Mouse (Mus musculus) limb, embryonic 15.5 days (tissue): ENCODE measurements at regions not wholly inside any gene's neighbourhood (a gene's known extent, or its start where the extent isn't known, plus 50 kb on each side); places are given as distances from the start of the nearest gene placed in this dataset.

Experiments
- ATAC-seq: fragments of 200-750 bp; cut with Nextera tagmentation; 2 replicates; pipeline ENCODE4 v1.8.0; 2017; ENCODE audit warnings: low read depth, moderate TSS enrichment; ENCODE audit not compliant: insufficient number of reproducible peaks, low FRiP score, low TSS enrichment
- H3K27ac ChIP-seq: fragments of 300-500 bp; sonication (generic); 2 replicates; pipeline ENCODE4 v1.5.1; 2015; ENCODE audit warnings: moderate library complexity, mild to moderate bottlenecking, inconsistent platforms
- H3K27me3 ChIP-seq: fragments of 300-500 bp; sonication (generic); 2 replicates; pipeline ENCODE4 v1.6.1; 2015; ENCODE audit warnings: inconsistent platforms
- H3K36me3 ChIP-seq: fragments of 300-500 bp; sonication (generic); 2 replicates; pipeline ENCODE4 v1.6.1; 2015; ENCODE audit warnings: inconsistent platforms
- H3K4me1 ChIP-seq: fragments of 300-500 bp; sonication (generic); 2 replicates; pipeline ENCODE4 v1.6.1; 2015; ENCODE audit warnings: inconsistent platforms
- H3K4me2 ChIP-seq: fragments of 300-500 bp; sonication (generic); 2 replicates; pipeline ENCODE4 v1.6.1; 2015; ENCODE audit warnings: mild to moderate bottlenecking, inconsistent platforms
- H3K4me3 ChIP-seq: fragments of 300-500 bp; sonication (generic); 2 replicates; pipeline ENCODE4 v1.5.1; 2015; ENCODE audit warnings: mild to moderate bottlenecking, inconsistent platforms
- H3K9ac ChIP-seq: fragments of 300-500 bp; sonication (generic); 2 replicates; pipeline ENCODE4 v1.6.1; 2015; ENCODE audit warnings: inconsistent platforms
- H3K9me3 ChIP-seq: fragments of 300-500 bp; sonication (generic); 2 replicates; pipeline ENCODE4 v1.6.1; 2016; ENCODE audit warnings: inconsistent platforms
- WGBS: fragments of 180-500 bp; shearing (Covaris S2); methylation state at CpG from one replicate; pipeline ENCODE4 v1.1.7; 2015; 5-methylcytosine and 5-hydroxymethylcytosine counted together

DNA sequence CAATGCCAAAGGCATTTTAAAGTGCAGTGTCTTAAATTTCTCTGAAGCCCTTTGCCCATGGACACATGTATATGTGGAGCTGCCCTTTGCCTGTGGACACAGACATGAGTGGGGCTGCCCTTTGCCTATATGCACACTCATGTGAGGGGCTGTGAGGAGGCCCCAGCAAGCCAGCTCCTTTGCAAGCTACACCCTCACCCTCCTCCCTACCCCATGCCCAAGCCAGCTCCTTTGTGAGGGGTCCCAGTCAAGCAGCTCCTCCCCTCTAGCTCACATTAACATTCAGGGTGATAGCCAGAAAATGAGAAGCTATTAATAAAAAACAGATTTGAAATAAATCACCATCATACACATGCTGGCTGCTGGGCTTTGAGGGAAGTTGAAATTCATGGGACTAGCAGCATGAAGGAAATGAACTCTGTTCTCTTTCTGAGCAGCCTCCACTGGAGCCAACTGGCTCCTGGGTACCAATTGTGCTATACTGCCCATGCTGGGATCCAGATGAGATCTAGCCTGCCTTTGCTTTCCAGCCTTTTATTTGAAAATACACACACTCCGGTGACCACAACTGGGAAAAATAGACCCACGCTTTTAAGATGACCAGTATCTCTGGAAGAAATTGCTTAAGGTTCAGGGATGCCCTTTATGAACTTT, 151.4 kb downstream of the Abcc12 start:
- H3K4me2 ChIP-seq, result no peak overlapping the region
- H3K36me3 ChIP-seq, result no peaks in the 10 kb centered on the region
- H3K27me3 ChIP-seq, result no peaks in the 10 kb centered on the region
- H3K9me3 ChIP-seq, result no peaks in the 10 kb centered on the region
- ATAC-seq, result peak; percentile 63; the same call in 1 of the 2 replicates
- no peak overlapping the region for H3K9ac ChIP-seq
- no peak overlapping the region for H3K4me3 ChIP-seq
- H3K4me1 ChIP-seq, result peaks cover 3% of the 10 kb centered on the region; the same call in 1 of the 2 replicates
- 84% methylated on average over 2 of the region's 2 CpGs for WGBS
- H3K27ac ChIP-seq, result no peak overlapping the region

DNA sequence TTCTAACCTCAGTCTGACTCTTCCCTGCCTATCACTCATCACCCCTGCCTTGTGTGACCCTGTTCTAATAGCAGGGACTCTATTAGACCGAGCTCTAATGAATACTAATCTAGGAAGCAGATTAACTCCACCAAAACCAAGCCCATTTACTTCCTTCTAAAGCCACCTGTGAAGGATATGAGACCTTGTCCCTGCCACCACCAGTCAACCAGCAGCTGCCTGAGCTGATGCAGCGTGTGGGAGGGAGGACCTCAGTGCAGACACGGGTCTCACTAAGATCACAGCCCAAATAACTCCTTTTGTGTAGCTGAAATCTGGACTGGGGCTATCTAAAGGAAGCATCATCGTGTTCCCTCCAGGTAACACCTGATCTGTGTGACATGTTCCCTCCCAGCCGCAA, 152.4 kb downstream of the Abcc12 start:
- H3K4me2 ChIP-seq, result no peak overlapping the region
- WGBS, result 57% methylated on average over 5 of the region's 5 CpGs
- H3K27ac ChIP-seq, result no peak overlapping the region
- H3K4me1 ChIP-seq, result peaks cover 3% of the 10 kb centered on the region; the same call in 1 of the 2 replicates
- H3K36me3 ChIP-seq, result no peaks in the 10 kb centered on the region
- ATAC-seq, result no peak
- H3K27me3 ChIP-seq, result no peaks in the 10 kb centered on the region
- H3K9ac ChIP-seq, result no peak overlapping the region
- H3K9me3 ChIP-seq, result no peaks in the 10 kb centered on the region
- H3K4me3 ChIP-seq, result no peak overlapping the region

DNA sequence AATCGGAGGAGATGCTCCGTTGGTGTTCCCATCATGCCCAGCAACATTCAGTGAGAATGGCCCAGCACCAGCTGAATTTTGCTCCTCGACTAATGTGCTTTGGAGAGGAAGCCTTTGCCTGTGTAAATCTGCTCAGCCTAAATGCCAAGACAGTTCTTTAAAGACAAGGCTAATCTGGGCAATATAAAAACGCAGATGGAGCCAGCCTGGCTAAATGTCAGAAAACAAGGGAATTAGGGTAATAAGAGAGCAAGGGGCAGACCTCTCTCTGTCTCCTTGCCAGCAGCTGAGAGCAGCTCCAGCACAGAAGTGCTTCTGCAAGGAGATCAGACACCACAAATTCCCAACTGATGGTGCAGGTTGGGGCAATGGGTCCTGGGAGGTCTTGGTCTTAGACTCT, 154.4 kb downstream of the Abcc12 start:
- H3K27me3 ChIP-seq, result no peaks in the 10 kb centered on the region
- no peak for ATAC-seq
- 55% methylated on average over 4 of the region's 4 CpGs for WGBS
- H3K36me3 ChIP-seq, result no peaks in the 10 kb centered on the region
- H3K9me3 ChIP-seq, result no peaks in the 10 kb centered on the region
- H3K9ac ChIP-seq, result no peak overlapping the region
- H3K27ac ChIP-seq, result no peak overlapping the region
- peaks cover 3% of the 10 kb centered on the region; the same call in 1 of the 2 replicates for H3K4me1 ChIP-seq
- H3K4me2 ChIP-seq, result no peak overlapping the region
- H3K4me3 ChIP-seq, result no peak overlapping the region

DNA sequence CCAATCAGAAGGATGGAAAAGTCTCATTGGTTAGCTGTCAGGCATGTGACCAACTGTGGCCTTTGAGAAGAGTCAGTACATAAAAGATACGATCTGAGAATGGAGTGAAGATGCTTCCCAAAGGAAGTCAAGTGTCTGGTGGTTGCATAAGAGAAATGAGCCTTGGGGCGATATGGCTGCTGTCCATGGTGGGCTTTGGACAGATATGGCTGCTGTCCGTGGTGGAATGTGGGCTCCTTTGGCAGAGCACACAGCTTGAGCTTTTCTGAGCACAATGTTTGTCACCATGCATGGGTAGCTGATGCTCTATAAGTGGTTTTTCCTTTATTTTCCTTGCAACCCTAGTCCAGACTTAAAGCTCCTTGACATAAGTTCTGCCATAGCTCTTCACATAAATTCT, 155.1 kb downstream of the Abcc12 start:
- Histone ChIP-seq H3K27ac (no peak overlapping the region), H3K9me3 (no peaks in the 10 kb centered on the region), H3K27me3 (no peaks in the 10 kb centered on the region), H3K36me3 (no peaks in the 10 kb centered on the region), H3K4me1 (peaks cover 3% of the 10 kb centered on the region; the same call in 1 of the 2 replicates), H3K9ac (no peak overlapping the region), H3K4me3 (no peak overlapping the region), H3K4me2 (no peak overlapping the region)
- ATAC-seq, result no peak
- 88% methylated on average over 3 of the region's 3 CpGs for WGBS

DNA sequence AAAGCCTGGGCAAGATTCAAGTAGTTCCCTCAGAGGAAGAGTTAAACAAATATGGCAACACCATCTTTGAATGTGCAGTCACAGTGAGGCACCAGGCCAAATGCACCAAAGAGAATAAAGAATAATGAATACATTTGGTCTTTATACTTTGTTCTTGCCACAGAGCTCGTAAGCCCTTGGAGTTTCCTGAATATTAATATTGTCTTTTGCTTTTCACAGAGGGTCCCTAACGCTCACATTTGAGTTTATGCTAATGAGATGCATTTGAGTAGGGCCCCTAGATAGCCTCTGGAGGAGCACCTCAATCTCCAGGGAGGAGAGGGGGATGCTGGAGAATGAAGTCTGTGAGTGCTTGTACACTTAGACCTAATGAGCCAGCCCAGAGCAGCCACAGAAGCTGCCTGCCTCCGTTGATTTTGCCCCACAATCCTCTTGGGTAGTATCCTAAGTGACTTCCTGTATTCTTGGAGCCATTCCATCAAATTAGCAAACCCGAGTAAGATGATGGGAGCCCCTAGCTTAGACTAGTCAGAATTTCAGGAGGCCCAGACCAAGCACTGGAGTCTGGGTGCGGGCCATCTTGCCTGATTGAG, 161.3 kb downstream of the Abcc12 start:
- Histone ChIP-seq H3K9ac (no peak overlapping the region), H3K27ac (no peak overlapping the region), H3K27me3 (no peaks in the 10 kb centered on the region), H3K4me1 (no peaks in the 10 kb centered on the region), H3K36me3 (no peaks in the 10 kb centered on the region), H3K4me3 (no peak overlapping the region), H3K9me3 (no peaks in the 10 kb centered on the region), H3K4me2 (no peak overlapping the region)
- ATAC-seq, result no peak
- 66% methylated on average over 5 of the region's 5 CpGs for WGBS

DNA sequence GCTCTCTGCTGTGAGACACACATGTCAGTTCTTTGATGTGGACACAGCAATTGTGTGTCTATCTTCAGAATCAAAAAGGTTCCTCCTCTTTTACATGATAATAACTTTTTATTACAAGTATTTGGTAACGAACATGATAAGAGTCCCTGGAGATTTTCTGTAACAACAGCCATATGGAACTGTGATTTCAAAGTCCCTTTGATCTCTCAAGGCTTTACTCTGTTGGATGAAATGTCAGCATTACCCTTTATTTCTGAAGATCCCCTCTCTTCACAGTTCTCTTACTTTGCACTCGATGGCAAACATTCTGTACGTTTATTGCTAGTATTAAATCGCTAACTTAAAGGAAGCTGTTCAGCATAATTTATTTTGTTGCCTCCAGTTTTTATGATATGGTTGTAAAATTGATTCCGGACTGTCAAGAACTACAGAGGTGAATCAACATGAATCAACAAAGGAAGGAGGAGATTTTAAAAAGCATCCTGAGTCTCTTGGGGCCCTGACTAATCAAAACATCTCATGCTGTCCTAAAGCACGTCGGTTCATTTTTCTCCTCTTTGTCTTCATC, 162.0 kb downstream of the Abcc12 start:
- H3K27me3 ChIP-seq, result no peaks in the 10 kb centered on the region
- WGBS, result 28% methylated on average over 7 of the region's 7 CpGs
- ATAC-seq, result no peak
- no peak overlapping the region for H3K27ac ChIP-seq
- H3K36me3 ChIP-seq, result no peaks in the 10 kb centered on the region
- H3K4me3 ChIP-seq, result no peak overlapping the region
- H3K4me1 ChIP-seq, result no peaks in the 10 kb centered on the region
- no peak overlapping the region for H3K9ac ChIP-seq
- no peak overlapping the region for H3K4me2 ChIP-seq
- no peaks in the 10 kb centered on the region for H3K9me3 ChIP-seq

DNA sequence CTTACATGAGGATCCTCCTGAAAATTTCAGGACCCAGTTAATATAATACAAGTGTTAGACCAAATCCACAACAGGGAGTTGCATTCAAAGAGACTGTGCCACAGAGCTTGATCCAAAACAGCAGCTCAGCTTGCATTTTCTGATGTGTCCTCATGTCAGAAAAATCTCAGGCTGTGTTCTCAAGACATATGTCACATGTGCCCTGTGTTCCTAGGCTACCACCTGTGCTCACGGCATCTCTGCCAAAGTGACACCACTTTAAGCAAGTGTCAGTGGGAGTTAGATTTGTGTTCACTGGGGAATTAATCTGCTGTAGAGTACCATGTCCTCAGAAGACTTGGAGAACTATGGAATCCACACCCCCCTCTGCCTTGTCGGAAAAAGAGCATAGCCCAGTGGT, 165.3 kb downstream of the Abcc12 start:
- H3K9ac ChIP-seq, result no peak overlapping the region
- H3K9me3 ChIP-seq, result no peaks in the 10 kb centered on the region
- ATAC-seq, result no peak
- H3K4me3 ChIP-seq, result no peak overlapping the region
- no peaks in the 10 kb centered on the region for H3K36me3 ChIP-seq
- H3K27ac ChIP-seq, result no peak overlapping the region
- H3K27me3 ChIP-seq, result no peaks in the 10 kb centered on the region
- no peaks in the 10 kb centered on the region for H3K4me1 ChIP-seq
- no peak overlapping the region for H3K4me2 ChIP-seq
- 82% methylated on average over 2 of the region's 2 CpGs for WGBS

GRCm38 (mm10) chr8:86411232-86411631, 169.3 kb downstream of the Abcc12 start:
- Histone ChIP-seq H3K27ac (no peak overlapping the region), H3K9me3 (no peaks in the 10 kb centered on the region), H3K27me3 (no peaks in the 10 kb centered on the region), H3K9ac (no peak overlapping the region), H3K4me2 (no peak overlapping the region), H3K36me3 (no peaks in the 10 kb centered on the region), H3K4me1 (no peaks in the 10 kb centered on the region), H3K4me3 (no peak overlapping the region)
- ATAC-seq, result no peak
- WGBS, result 78% methylated on average over 8 of the region's 8 CpGs

DNA sequence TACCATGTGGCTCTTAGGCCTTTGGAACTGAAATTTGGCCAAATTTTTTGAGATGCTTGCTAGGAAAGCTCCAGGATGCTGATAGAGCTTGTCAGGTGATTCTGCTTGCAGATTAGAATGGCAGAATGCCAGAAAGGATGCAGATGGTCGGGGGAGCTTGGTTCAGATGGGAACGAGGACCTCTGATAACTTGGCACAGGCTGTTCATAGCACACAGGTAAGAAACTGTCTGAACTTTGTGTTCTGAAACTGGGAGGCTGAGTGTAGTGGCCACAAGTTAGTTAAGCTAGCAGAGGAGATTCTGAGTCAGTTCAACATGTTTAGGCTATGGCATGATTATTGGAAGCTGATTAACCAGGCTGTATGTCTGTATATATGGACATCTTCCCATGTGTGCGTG, 174.3 kb downstream of the Abcc12 start:
- WGBS, result 66% methylated on average over 3 of the region's 3 CpGs
- no peaks in the 10 kb centered on the region for H3K36me3 ChIP-seq
- no peak overlapping the region for H3K4me2 ChIP-seq

DNA sequence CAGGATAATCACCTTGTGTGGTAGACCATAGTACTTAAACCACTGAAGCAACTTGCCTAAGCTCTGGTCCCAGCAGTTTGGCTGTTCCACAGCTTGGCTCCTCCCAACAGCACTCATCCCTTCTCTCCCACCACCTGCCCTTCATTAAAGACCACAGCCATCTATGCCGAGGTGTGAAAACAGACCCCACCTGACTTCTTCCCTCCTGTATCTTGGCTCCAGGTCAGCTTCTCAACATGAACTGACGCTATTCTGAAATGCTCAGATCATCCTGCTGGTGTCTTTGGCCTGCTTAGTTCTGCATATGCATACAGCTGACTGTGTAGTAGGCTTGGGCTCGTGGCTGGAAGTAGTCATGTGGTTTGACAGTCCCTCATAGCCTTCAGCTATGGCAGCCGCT, 177.1 kb downstream of the Abcc12 start:
- no peak for ATAC-seq
- H3K27me3 ChIP-seq, result no peaks in the 10 kb centered on the region
- no peak overlapping the region for H3K9ac ChIP-seq
- H3K4me2 ChIP-seq, result no peak overlapping the region
- H3K36me3 ChIP-seq, result no peaks in the 10 kb centered on the region
- no peak overlapping the region for H3K4me3 ChIP-seq
- 60% methylated on average over 4 of the region's 4 CpGs for WGBS
- H3K9me3 ChIP-seq, result no peaks in the 10 kb centered on the region
- H3K27ac ChIP-seq, result no peak overlapping the region
- no peaks in the 10 kb centered on the region for H3K4me1 ChIP-seq

More for the DNA sequence above, 174.3 kb downstream of the Abcc12 start:
- Histone ChIP-seq H3K4me3 (no peak overlapping the region), H3K4me1 (no peaks in the 10 kb centered on the region), H3K9ac (no peak overlapping the region), H3K9me3 (no peaks in the 10 kb centered on the region), H3K27me3 (no peaks in the 10 kb centered on the region), H3K27ac (no peak overlapping the region)
- ATAC-seq, result no peak

GRCm38 (mm10) chr8:86401946-86402345, 178.5 kb downstream of the Abcc12 start:
- no peaks in the 10 kb centered on the region for H3K4me1 ChIP-seq
- no peaks in the 10 kb centered on the region for H3K9me3 ChIP-seq
- no peaks in the 10 kb centered on the region for H3K36me3 ChIP-seq
- no peak overlapping the region for H3K4me3 ChIP-seq
- H3K27me3 ChIP-seq, result no peaks in the 10 kb centered on the region
- no peak overlapping the region for H3K4me2 ChIP-seq
- H3K27ac ChIP-seq, result no peak overlapping the region
- 49% methylated on average over 2 of the region's 2 CpGs for WGBS
- no peak overlapping the region for H3K9ac ChIP-seq
- no peak for ATAC-seq

GRCm38 (mm10) chr8:86395121-86395520, 185.4 kb downstream of the Abcc12 start:
- Histone ChIP-seq H3K36me3 (no peaks in the 10 kb centered on the region), H3K27ac (no peak overlapping the region), H3K4me3 (no peak overlapping the region), H3K9me3 (no peaks in the 10 kb centered on the region), H3K9ac (no peak overlapping the region), H3K4me1 (0 out of 2 replicates have a peak, but pooled peaks cover under 1% of the 10 kb centered on the region), H3K27me3 (no peaks in the 10 kb centered on the region), H3K4me2 (no peak overlapping the region)
- WGBS, result 84% methylated on average over 3 of the region's 3 CpGs
- ATAC-seq, result no peak
